Mouse (Mus musculus): ENCODE measurements around the gene Esam.

The Esam gene

GRCm38 (mm10) chr9:37556366-37556765 lies 28.5 kb downstream of the Esam start:
- no peak for DNase-seq

- DNase-seq: no peak
Measured at GRCm38 (mm10) chr9:37560617-37561016, 32.7 kb downstream of the Esam start.

GRCm38 (mm10) chr9:37563805-37564204 lies 35.9 kb downstream of the Esam start:
- DNase-seq: no peak

- no peak for DNase-seq
Measured at GRCm38 (mm10) chr9:37567019-37567418, 39.1 kb downstream of the Esam start.

- peak; percentile 12 for DNase-seq
Measured at GRCm38 (mm10) chr9:37567454-37567853, 39.6 kb downstream of the Esam start.

- no peak for DNase-seq
Measured at GRCm38 (mm10) chr9:37567892-37568604, 40.2 kb downstream of the Esam start.

- DNase-seq: no peak
Measured at GRCm38 (mm10) chr9:37568605-37569214, 40.8 kb downstream of the Esam start.

- no peak for DNase-seq
Measured at GRCm38 (mm10) chr9:37569231-37569835, 41.5 kb downstream of the Esam start.

GRCm38 (mm10) chr9:37572204-37572876 lies 44.5 kb downstream of the Esam start:
- no peak for DNase-seq

GRCm38 (mm10) chr9:37576436-37576930 lies 48.6 kb downstream of the Esam start:
- peak; percentile 53 for DNase-seq

- DNase-seq: no peak
Measured at GRCm38 (mm10) chr9:37583594-37583993, 55.7 kb downstream of the Esam start.

GRCm38 (mm10) chr9:37586718-37587117 lies 58.8 kb downstream of the Esam start:
- DNase-seq: no peak
